Mouse (Mus musculus) CD4-positive, CD25-positive, alpha-beta regulatory T cell, adult 2 months (primary cell): Measurements from ENCODE around the gene Olfr522.
"Not testable (repeated sequence)": the region's sequence is repeated elsewhere in the genome, so short reads cannot be mapped to it uniquely, and the experiment has no call there.

Experiments
- DNase-seq: peaks from one replicate; pipeline ENCODE4 v3.0.0-alpha.2; 2012; ENCODE audit warnings: low read depth, low spot score

Olfr522 gene

GRCm38 (mm10) chr7:140167950-140168349 lies 3.4 kb upstream of the Olfr522 start:
- DNase-seq = no peak

GRCm38 (mm10) chr7:140160363-140160762 lies 4.2 kb downstream of the Olfr522 start:
- DNase-seq = no peak

- DNase-seq = no peak
Observed at GRCm38 (mm10) chr7:140154218-140154927, 10.2 kb downstream of the Olfr522 start, which contains the start of gene Sprn. Gene Sprn (minus strand): TSS chr7:140154877.

- no peak for DNase-seq
Observed at GRCm38 (mm10) chr7:140153829-140154217, 10.7 kb downstream of the Olfr522 start.

- DNase-seq = no peak
Observed at GRCm38 (mm10) chr7:140153383-140153782, 11.2 kb downstream of the Olfr522 start.

GRCm38 (mm10) chr7:140144550-140144949 lies 20.0 kb downstream of the Olfr522 start:
- no peak for DNase-seq

GRCm38 (mm10) chr7:140141350-140141749 lies 23.2 kb downstream of the Olfr522 start:
- DNase-seq = peak; percentile 87

GRCm38 (mm10) chr7:140138021-140138310 lies 26.6 kb downstream of the Olfr522 start:
- no peak for DNase-seq

GRCm38 (mm10) chr7:140137135-140138020 lies 27.2 kb downstream of the Olfr522 start, which contains the start of gene Mtg1:
Gene Mtg1 (plus strand): TSS chr7:140137564.
- peak; percentile 97 for DNase-seq

- no peak for DNase-seq
Observed at GRCm38 (mm10) chr7:140135106-140135770, 29.3 kb downstream of the Olfr522 start.

- not testable (repeated sequence) for DNase-seq
Observed at GRCm38 (mm10) chr7:140134033-140134432, 30.5 kb downstream of the Olfr522 start.

- DNase-seq = not testable (repeated sequence)
Observed at GRCm38 (mm10) chr7:140132184-140132583, 32.4 kb downstream of the Olfr522 start.

- no peak for DNase-seq
Observed at GRCm38 (mm10) chr7:140127911-140128310, 36.7 kb downstream of the Olfr522 start.

- no peak for DNase-seq
Observed at GRCm38 (mm10) chr7:140126934-140127333, 37.6 kb downstream of the Olfr522 start.

- no peak for DNase-seq
Observed at GRCm38 (mm10) chr7:140126022-140126350, 38.6 kb downstream of the Olfr522 start.

GRCm38 (mm10) chr7:140125278-140126021 lies 39.1 kb downstream of the Olfr522 start:
- peak; percentile 93 for DNase-seq

- no peak for DNase-seq
Observed at GRCm38 (mm10) chr7:140124382-140124781, 40.2 kb downstream of the Olfr522 start.

GRCm38 (mm10) chr7:140122765-140123164 lies 41.8 kb downstream of the Olfr522 start:
- no peak for DNase-seq

- DNase-seq = no peak
Observed at GRCm38 (mm10) chr7:140121338-140121910, 43.1 kb downstream of the Olfr522 start.

- DNase-seq = no peak
Observed at GRCm38 (mm10) chr7:140120484-140120883, 44.1 kb downstream of the Olfr522 start.
